Mouse (Mus musculus) mouse embryonic stem cell (cell line): ENCODE data around the gene Apex1.
"Not testable (repeated sequence)": the region's sequence is repeated elsewhere in the genome, so short reads cannot be mapped to it uniquely, and the experiment has no call there.

Experiments used
- in situ Hi-C, 2 experiments: fragments of 300-500 bp; cut with MboI; formaldehyde crosslinking; loops; 1 replicate in 1 of 2; 3 replicates in 1 of 2; pipeline ENCODE4 v1.14.3; 2019 to 2020; ENCODE audit warnings: low sequenced_read_pairs in 2 of 2, low pct_unique_long_range_greater_than_20kb in 1 of 2, mixed read lengths in 1 of 2; ENCODE audit not compliant: unreplicated experiment in 1 of 2

Apex1 gene

GRCm38 (mm10) chr14:50955942-50956508 lies 31.3 kb downstream of the Apex1 start, which contains the start of gene Pnp2:
Gene Pnp2 (plus strand): TSS chr14:50955992.
- in situ Hi-C loops: not testable (repeated sequence)

GRCm38 (mm10) chr14:50956724-50957123 lies 32.0 kb downstream of the Apex1 start:
- in situ Hi-C loops: not testable (repeated sequence)

- in situ Hi-C loops: not testable (repeated sequence)
Measured at GRCm38 (mm10) chr14:50957146-50957545, 32.4 kb downstream of the Apex1 start.

- in situ Hi-C loops: not testable (repeated sequence)
Measured at GRCm38 (mm10) chr14:50958289-50958995, 33.7 kb downstream of the Apex1 start.

GRCm38 (mm10) chr14:50968216-50968980 lies 43.6 kb downstream of the Apex1 start:
- in situ Hi-C loops: no loop called here

- in situ Hi-C loops: no loop called here
Measured at GRCm38 (mm10) chr14:50969041-50969440, 44.3 kb downstream of the Apex1 start.

- in situ Hi-C loops: no loop called here
Measured at GRCm38 (mm10) chr14:50969558-50970544, 45.1 kb downstream of the Apex1 start.

GRCm38 (mm10) chr14:50970822-50971221 lies 46.1 kb downstream of the Apex1 start:
- in situ Hi-C loops: no loop called here

- in situ Hi-C loops: not testable (repeated sequence)
Measured at GRCm38 (mm10) chr14:50973054-50973453, 48.3 kb downstream of the Apex1 start.

- in situ Hi-C loops: no loop called here
Measured at GRCm38 (mm10) chr14:50973700-50974099, 48.9 kb downstream of the Apex1 start.

GRCm38 (mm10) chr14:50975001-50975400 lies 50.2 kb downstream of the Apex1 start:
- in situ Hi-C loops: no loop called here

- in situ Hi-C loops: no loop called here
Measured at GRCm38 (mm10) chr14:50976674-50977073, 51.9 kb downstream of the Apex1 start.
